In the genomic region with DNA sequence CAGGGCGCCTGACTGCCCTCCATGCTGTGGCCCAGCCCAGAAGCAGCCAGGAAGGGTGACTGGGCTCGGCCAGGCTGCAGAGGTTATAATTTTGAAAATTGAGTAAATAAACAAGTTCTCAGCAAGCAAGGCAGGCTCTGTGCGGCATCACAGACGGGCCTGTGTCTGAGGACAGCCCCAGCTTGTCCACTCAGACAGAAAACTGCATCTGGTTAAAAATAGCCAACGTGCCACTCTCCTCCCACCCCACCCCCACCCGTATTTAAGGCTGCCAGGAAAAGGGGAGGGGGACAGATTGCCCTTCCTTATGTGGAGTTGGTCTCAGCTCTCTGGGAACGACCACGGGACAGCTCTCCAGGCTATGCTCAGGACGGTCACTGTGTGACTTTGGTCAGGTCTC, we compare ENCODE assay signal across 13 mouse cellular contexts. TPM values are rescaled to one million over a fixed set of nuclear protein-coding genes. Genes with fewer than 3 reads are reported as not detected.
DNase-seq lines count a peak whose midpoint lies in the region; ATAC-seq lines count a peak whose summit lies in the region.
"Had no signal": no experiment of that assay in that cellular context is flagged by ENCODE, and none has a peak within 500 bp of the region (broad histone marks: within the 10 kb centered on the region; RNA-seq: fewer than 3 reads in every experiment).

No protein-coding gene starts in this region.

- no peaks in the 10 kb centered on the region for H3K27me3 ChIP-seq in heart, embryonic 12.5 days (replicated peaks)
- H3K27me3 ChIP-seq in hindbrain, embryonic 15.5 days, result no peaks in the 10 kb centered on the region
- H3K27me3 ChIP-seq in stomach, embryonic 14.5 days (ENCODE audit: control insufficient read depth, insufficient read depth, low read length), result no peaks in the 10 kb centered on the region

- DNase-seq in heart, adult 9 months (ENCODE audit: low spot score in 2 of 2), result no peak
- peak; percentile 50 for DNase-seq in lung, postnatal 10 days
- no peak for DNase-seq in lung, postnatal 36 days
- no peak for DNase-seq in retina, postnatal 1 day
- DNase-seq in spleen, adult 18-20 months, result no peak
- DNase-seq: B cell, adult 2 months; cerebellum, adult 11 months; gastrocnemius, postnatal 36 days; left cerebral cortex, postnatal 4 days; right cerebral cortex, adult 18-20 months had no signal

- 5% methylated on average over 9 of the region's 9 CpGs for WGBS in heart, embryonic 12.5 days
- 31% methylated on average over 9 of the region's 9 CpGs for WGBS in hindbrain, embryonic 15.5 days
- WGBS in stomach, embryonic 14.5 days, result 14% methylated on average over 9 of the region's 9 CpGs

- H3K4me1 ChIP-seq in heart, embryonic 12.5 days (replicated peaks), result peaks cover 87% of the 10 kb centered on the region
- peaks cover 15% of the 10 kb centered on the region for H3K4me1 ChIP-seq in hindbrain, embryonic 15.5 days (replicated peaks)
- peaks cover 42% of the 10 kb centered on the region for H3K4me1 ChIP-seq in stomach, embryonic 14.5 days (ENCODE audit: control insufficient read depth, insufficient read depth, low read length)

- ATAC-seq in heart, embryonic 12.5 days (ENCODE audit: insufficient number of reproducible peaks, low FRiP score), result peak; percentile 42; the same call in 1 of the 2 replicates
- ATAC-seq in hindbrain, embryonic 15.5 days (ENCODE audit: low FRiP score, low read depth), result no peak
- peak; percentile 16; the same call in 1 of the 2 replicates for ATAC-seq in stomach, embryonic 14.5 days (ENCODE audit: insufficient number of reproducible peaks, insufficient read depth, low FRiP score, low read depth)

- no peaks in the 10 kb centered on the region for H3K9me3 ChIP-seq in heart, embryonic 12.5 days (replicated peaks)
- no peaks in the 10 kb centered on the region for H3K9me3 ChIP-seq in hindbrain, embryonic 15.5 days
- H3K9me3 ChIP-seq in stomach, embryonic 14.5 days (ENCODE audit: control insufficient read depth, low read depth, low read length), result no peaks in the 10 kb centered on the region

- H3K27ac ChIP-seq in heart, embryonic 12.5 days (ENCODE audit: poor library complexity, severe bottlenecking), result peak overlapping the region; percentile 96
- H3K27ac ChIP-seq in hindbrain, embryonic 15.5 days (replicated peaks), result peak overlapping the region; percentile 9
- peak overlapping the region; percentile 83 for H3K27ac ChIP-seq in stomach, embryonic 14.5 days (ENCODE audit: low read length)

- H3K36me3 ChIP-seq in heart, embryonic 12.5 days, result peaks cover 15% of the 10 kb centered on the region
- no peaks in the 10 kb centered on the region for H3K36me3 ChIP-seq in hindbrain, embryonic 15.5 days
- no peaks in the 10 kb centered on the region; the same call in 1 of the 2 replicates for H3K36me3 ChIP-seq in stomach, embryonic 14.5 days (ENCODE audit: control insufficient read depth, insufficient read depth, low read length)

- no peak overlapping the region for H3K4me3 ChIP-seq in heart, embryonic 12.5 days
- H3K4me3 ChIP-seq in hindbrain, embryonic 15.5 days, result no peak overlapping the region
- no peak overlapping the region for H3K4me3 ChIP-seq in stomach, embryonic 14.5 days (ENCODE audit: low read depth, low read length)

- H3K9ac ChIP-seq in heart, embryonic 12.5 days, result peak overlapping the region; percentile 67
- no peak overlapping the region for H3K9ac ChIP-seq in hindbrain, embryonic 15.5 days
- H3K9ac ChIP-seq in stomach, embryonic 14.5 days (replicated peaks; ENCODE audit: low read depth, low read length), result no peak overlapping the region; the same call in 1 of the 2 replicates

- H3K4me2 ChIP-seq in heart, embryonic 12.5 days, result peak overlapping the region; percentile 50
- H3K4me2 ChIP-seq in hindbrain, embryonic 15.5 days, result no peak overlapping the region
- H3K4me2 ChIP-seq in stomach, embryonic 14.5 days (replicated peaks; ENCODE audit: low read depth, low read length), result 0 out of 2 replicates have a peak overlapping the region, but pooled peaks have one; percentile 7

RNA-seq across cellular contexts. Expression of gene Fam129b, which starts 12.1 kb away (rescaled TPM):
- 62.0 and 64.4 TPM in 2 replicates for polyA plus RNA-seq in heart, embryonic 12.5 days (2016; fragmentation: Nextera tagmentation; extraction: Ambion mirVana)
- 33.5 and 33.9 TPM in 2 replicates for polyA plus RNA-seq in hindbrain, embryonic 15.5 days (2015; fragmentation: Nextera tagmentation; extraction: Ambion mirVana)
- 31.9 and 34.7 TPM in 2 replicates for polyA plus RNA-seq in stomach, embryonic 14.5 days (2014; fragmentation: Nextera tagmentation; extraction: Ambion mirVana)

RNA-seq across cellular contexts. Expression of gene Stxbp1, which starts 41.0 kb away (rescaled TPM):
- 30.8 and 31.1 TPM in 2 replicates for polyA plus RNA-seq in heart, embryonic 12.5 days (2016; fragmentation: Nextera tagmentation; extraction: Ambion mirVana)
- 296 and 323 TPM in 2 replicates for polyA plus RNA-seq in hindbrain, embryonic 15.5 days (2015; fragmentation: Nextera tagmentation; extraction: Ambion mirVana)
- polyA plus RNA-seq in stomach, embryonic 14.5 days (2014; fragmentation: Nextera tagmentation; extraction: Ambion mirVana), result 22.6 and 23.5 TPM in 2 replicates

Comparison
In these comparisons a context has a peak if more than half of its experiments do, and no peak if none do; other contexts are left out.
1. H3K27ac ChIP-seq: peak in every context shown above with its lines; median percentile 96 in heart, embryonic 12.5 days; 83 in stomach, embryonic 14.5 days; 9 in hindbrain, embryonic 15.5 days.